Mouse (Mus musculus) megakaryocyte progenitor cell, adult 5-6 weeks (primary cell): ENCODE measurements around the gene Ms4a3. TPM values are rescaled to one million over a fixed set of nuclear protein-coding genes. Genes with fewer than 3 reads are reported as not detected.

ENCODE experiments used
- ATAC-seq: replicated peaks from 2 replicates; pipeline ENCODE4 v1.8.0; 2016; ENCODE audit warnings: mild to moderate bottlenecking, moderate TSS enrichment, inconsistent platforms; ENCODE audit not compliant: poor library complexity
- total RNA-seq, 2 experiments: library from RNA; stranded (forward) in 1 of 2; stranded (reverse) in 1 of 2; fragments of 157-497, 149-512 nt in 1 of 2; fragments of 200-1000 nt in 1 of 2; gene quantifications; 2 replicates each; pipeline versions ENCODE4 v1.2.3 to v1.2.4; 2015 to 2017

The Ms4a3 gene
- total RNA-seq, 2 experiments from 2014 or later, result 1,151 to 1,524 TPM

DNA sequence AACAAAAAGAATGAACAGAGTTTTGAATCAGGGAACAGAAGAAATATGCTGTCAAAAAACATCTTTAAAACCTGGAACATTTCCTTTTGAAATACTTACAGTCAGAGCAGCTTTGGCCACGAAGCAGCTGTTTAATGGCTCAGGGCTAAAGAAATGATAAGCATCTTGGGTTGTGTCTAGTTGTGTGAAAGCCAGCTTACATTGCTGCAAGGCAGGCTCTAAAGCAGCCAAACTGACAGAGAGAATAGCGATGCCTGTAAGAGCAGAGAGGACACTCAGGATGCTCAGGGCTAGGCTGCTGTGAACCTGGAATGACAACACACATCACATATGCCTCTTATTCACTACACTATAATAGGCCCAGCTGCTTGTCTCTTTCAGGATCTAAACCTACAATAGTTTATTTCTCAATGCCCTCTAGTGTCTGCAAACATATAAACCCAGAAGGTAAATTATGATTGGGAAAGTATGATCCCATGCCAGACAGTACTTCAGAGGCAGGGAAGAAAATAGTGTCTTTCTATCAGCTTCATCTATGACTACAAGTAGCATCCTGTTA lies 50.7 kb downstream of the Ms4a3 start:
- ATAC-seq, result no peak

- peak; percentile 72 for ATAC-seq
These were observed 51.4 kb downstream of the Ms4a3 start for GRCm38 (mm10) chr19:11589205-11589604.

Other genes with a start within 250 kb of the Ms4a3 start
- gene Ms4a4c, start 236.1 kb downstream of the Ms4a3 start, total RNA-seq (2015), result 17.5 and 21.6 TPM in 2 replicates
- gene Ms4a4c, start 236.1 kb downstream of the Ms4a3 start, total RNA-seq (2017), result 15.8 and 18.6 TPM in 2 replicates
- gene Ms4a4b, start 197.3 kb downstream of the Ms4a3 start, total RNA-seq (2015), result 4.8 and 5.3 TPM in 2 replicates
- 0.88 and 1.00 TPM in 2 replicates for gene Ms4a4b, start 197.3 kb downstream of the Ms4a3 start, total RNA-seq (2017)
- 181 and 238 TPM in 2 replicates for gene Ms4a6c, start 171.5 kb downstream of the Ms4a3 start, total RNA-seq (2015)
- gene Ms4a6c, start 171.5 kb downstream of the Ms4a3 start, total RNA-seq (2017), result 142 and 174 TPM in 2 replicates
- gene Gm8369, start 154.9 kb downstream of the Ms4a3 start, total RNA-seq (2015), result 0.67 and 2.5 TPM in 2 replicates
- gene Gm8369, start 154.9 kb downstream of the Ms4a3 start, total RNA-seq (2017), result 1.2 and 1.3 TPM in 2 replicates
- gene Ms4a6b, start 124.3 kb downstream of the Ms4a3 start, total RNA-seq (2015), result 44.8 and 47.0 TPM in 2 replicates
- 19.8 and 24.4 TPM in 2 replicates for gene Ms4a6b, start 124.3 kb downstream of the Ms4a3 start, total RNA-seq (2017)
- not detected in 2 replicates for gene Ms4a4d, start 104.0 kb downstream of the Ms4a3 start, total RNA-seq (2015)
- not detected in 2 replicates for gene Ms4a4d, start 104.0 kb downstream of the Ms4a3 start, total RNA-seq (2017)
- gene Ms4a6d, start 36.0 kb downstream of the Ms4a3 start, total RNA-seq (2015), result 5.1 and 5.9 TPM in 2 replicates
- gene Ms4a6d, start 36.0 kb downstream of the Ms4a3 start, total RNA-seq (2017), result 3.0 and 4.2 TPM in 2 replicates
- 18.2 and 21.8 TPM in 2 replicates for gene Ms4a2, start 17.1 kb downstream of the Ms4a3 start, total RNA-seq (2015)
- gene Ms4a2, start 17.1 kb downstream of the Ms4a3 start, total RNA-seq (2017), result 17.5 and 20.2 TPM in 2 replicates
- gene Oosp2, start 19.7 kb upstream of the Ms4a3 start, total RNA-seq (2015), result 1.1 and 3.4 TPM in 2 replicates
- not detected in 2 replicates for gene Oosp2, start 19.7 kb upstream of the Ms4a3 start, total RNA-seq (2017)
- 5.7 and 7.6 TPM in 2 replicates for gene Oosp1, start 50.3 kb upstream of the Ms4a3 start, total RNA-seq (2015)
- gene Oosp1, start 50.3 kb upstream of the Ms4a3 start, total RNA-seq (2017), result 6.9 and 13.5 TPM in 2 replicates
- gene Oosp3, start 56.2 kb upstream of the Ms4a3 start, total RNA-seq (2015), result not detected in 2 replicates
- not detected in 2 replicates for gene Oosp3, start 56.2 kb upstream of the Ms4a3 start, total RNA-seq (2017)
- not detected in 2 replicates for gene Gif, start 106.7 kb upstream of the Ms4a3 start, total RNA-seq (2015)
- gene Gif, start 106.7 kb upstream of the Ms4a3 start, total RNA-seq (2017), result not detected in 2 replicates
- 79.3 and 89.8 TPM in 2 replicates for gene Mrpl16, start 129.5 kb upstream of the Ms4a3 start, total RNA-seq (2015)
- 104 and 113 TPM in 2 replicates for gene Mrpl16, start 129.5 kb upstream of the Ms4a3 start, total RNA-seq (2017)
- gene Stx3, start 178.6 kb upstream of the Ms4a3 start, total RNA-seq (2015), result 6.4 and 7.4 TPM in 2 replicates
- 5.6 and 7.0 TPM in 2 replicates for gene Stx3, start 178.6 kb upstream of the Ms4a3 start, total RNA-seq (2017)
- gene Olfr1417, start 198.4 kb upstream of the Ms4a3 start, total RNA-seq (2015), result not detected in 2 replicates
- not detected in 2 replicates for gene Olfr1417, start 198.4 kb upstream of the Ms4a3 start, total RNA-seq (2017)
- gene Olfr1418, start 220.2 kb upstream of the Ms4a3 start, total RNA-seq (2015), result not detected in 2 replicates
- gene Olfr1418, start 220.2 kb upstream of the Ms4a3 start, total RNA-seq (2017), result not detected in 2 replicates
- not detected in 2 replicates for gene Olfr1419, start 234.3 kb upstream of the Ms4a3 start, total RNA-seq (2015)
- gene Olfr1419, start 234.3 kb upstream of the Ms4a3 start, total RNA-seq (2017), result not detected in 2 replicates
- gene Olfr1420, start 245.7 kb upstream of the Ms4a3 start, total RNA-seq (2015), result not detected in 2 replicates
- not detected in 2 replicates for gene Olfr1420, start 245.7 kb upstream of the Ms4a3 start, total RNA-seq (2017)